Mouse (Mus musculus): Measurements from ENCODE around the gene Zfp385b. TPM values are rescaled to one million over a fixed set of nuclear protein-coding genes. Genes with fewer than 3 reads are reported as not detected.

The Zfp385b gene
- total and polyA plus RNA-seq, 2 experiments: 10.2 to 36.5 TPM

- H3K4me1 ChIP-seq (ENCODE audit: control insufficient read depth, insufficient read depth, low read length): no peaks in the 10 kb centered on the region
- TF ChIP-seq CTCF (IDR thresholded peaks at IDR 0.05; ENCODE audit: low read depth, low read length) (no peak), POLR2A (IDR thresholded peaks at IDR 0.05; ENCODE audit: extremely low read depth, insufficient read depth, low read length) (no peak)
- H3K36me3 ChIP-seq (ENCODE audit: control insufficient read depth, insufficient read depth, low read length): no peaks in the 10 kb centered on the region
- H3K79me2 ChIP-seq (ENCODE audit: control insufficient read depth, insufficient read depth, low read length): no peaks in the 10 kb centered on the region
- H3K27me3 ChIP-seq (ENCODE audit: control insufficient read depth, insufficient read depth, low read length): peaks cover 8% of the 10 kb centered on the region; the same call in 1 of the 2 replicates
- no peak overlapping the region for H3K4me3 ChIP-seq (ENCODE audit: insufficient read depth, low read depth, low read length)
- DNase-seq (ENCODE audit: extremely low read depth, low read depth, low spot score): no peak
- 5% methylated on average over 20 of the region's 20 CpGs for WGBS
- no peak overlapping the region for H3K27ac ChIP-seq (replicated peaks; ENCODE audit: insufficient read depth, low read depth, low read length)
- H3K9ac ChIP-seq (ENCODE audit: low read depth, low read length): no peak overlapping the region
These were observed 3.5 kb downstream of the Zfp385b start for GRCm38 (mm10) chr2:77815775-77816412.

GRCm38 (mm10) chr2:77814896-77815295, 4.5 kb downstream of the Zfp385b start:
- Histone ChIP-seq H3K79me2 (ENCODE audit: control insufficient read depth, insufficient read depth, low read length) (no peaks in the 10 kb centered on the region), H3K27me3 (ENCODE audit: control insufficient read depth, insufficient read depth, low read length) (peaks cover 8% of the 10 kb centered on the region; the same call in 1 of the 2 replicates), H3K4me1 (ENCODE audit: control insufficient read depth, insufficient read depth, low read length) (no peaks in the 10 kb centered on the region), H3K36me3 (ENCODE audit: control insufficient read depth, insufficient read depth, low read length) (no peaks in the 10 kb centered on the region), H3K4me3 (ENCODE audit: insufficient read depth, low read depth, low read length) (no peak overlapping the region), H3K27ac (replicated peaks; ENCODE audit: insufficient read depth, low read depth, low read length) (no peak overlapping the region), H3K9ac (ENCODE audit: low read depth, low read length) (no peak overlapping the region)
- no peak for TF ChIP-seq CTCF (IDR thresholded peaks at IDR 0.05; ENCODE audit: low read depth, low read length)
- TF ChIP-seq POLR2A (IDR thresholded peaks at IDR 0.05; ENCODE audit: extremely low read depth, insufficient read depth, low read length): no peak
- 79% methylated on average over 8 of the region's 8 CpGs for WGBS
- no peak for DNase-seq (ENCODE audit: extremely low read depth, low read depth, low spot score)

GRCm38 (mm10) chr2:77813029-77813428, 6.4 kb downstream of the Zfp385b start:
- Histone ChIP-seq H3K4me3 (ENCODE audit: insufficient read depth, low read depth, low read length) (no peak overlapping the region), H3K27me3 (ENCODE audit: control insufficient read depth, insufficient read depth, low read length) (peaks cover 8% of the 10 kb centered on the region; the same call in 1 of the 2 replicates), H3K36me3 (ENCODE audit: control insufficient read depth, insufficient read depth, low read length) (no peaks in the 10 kb centered on the region), H3K4me1 (ENCODE audit: control insufficient read depth, insufficient read depth, low read length) (no peaks in the 10 kb centered on the region), H3K9ac (ENCODE audit: low read depth, low read length) (no peak overlapping the region), H3K79me2 (ENCODE audit: control insufficient read depth, insufficient read depth, low read length) (no peaks in the 10 kb centered on the region), H3K27ac (replicated peaks; ENCODE audit: insufficient read depth, low read depth, low read length) (no peak overlapping the region)
- 56% methylated on average over 3 of the region's 3 CpGs for WGBS
- no peak for DNase-seq (ENCODE audit: extremely low read depth, low read depth, low spot score)
- TF ChIP-seq POLR2A (IDR thresholded peaks at IDR 0.05; ENCODE audit: extremely low read depth, insufficient read depth, low read length): no peak
- TF ChIP-seq CTCF (IDR thresholded peaks at IDR 0.05; ENCODE audit: low read depth, low read length): no peak

- Histone ChIP-seq H3K4me1 (ENCODE audit: control insufficient read depth, insufficient read depth, low read length) (no peaks in the 10 kb centered on the region), H3K36me3 (ENCODE audit: control insufficient read depth, insufficient read depth, low read length) (no peaks in the 10 kb centered on the region), H3K27me3 (ENCODE audit: control insufficient read depth, insufficient read depth, low read length) (no peaks in the 10 kb centered on the region; the same call in 1 of the 2 replicates), H3K27ac (replicated peaks; ENCODE audit: insufficient read depth, low read depth, low read length) (no peak overlapping the region), H3K79me2 (ENCODE audit: control insufficient read depth, insufficient read depth, low read length) (no peaks in the 10 kb centered on the region), H3K9ac (ENCODE audit: low read depth, low read length) (no peak overlapping the region), H3K4me3 (ENCODE audit: insufficient read depth, low read depth, low read length) (no peak overlapping the region)
- DNase-seq (ENCODE audit: extremely low read depth, low read depth, low spot score): no peak
- 94% methylated on average over 5 of the region's 5 CpGs for WGBS
- TF ChIP-seq CTCF (IDR thresholded peaks at IDR 0.05; ENCODE audit: low read depth, low read length): no peak
- TF ChIP-seq POLR2A (IDR thresholded peaks at IDR 0.05; ENCODE audit: extremely low read depth, insufficient read depth, low read length): no peak
These were observed 8.7 kb downstream of the Zfp385b start for GRCm38 (mm10) chr2:77810748-77811147.

- TF ChIP-seq POLR2A (IDR thresholded peaks at IDR 0.05; ENCODE audit: extremely low read depth, insufficient read depth, low read length) (no peak), CTCF (IDR thresholded peaks at IDR 0.05; ENCODE audit: low read depth, low read length) (no peak)
- WGBS: 85% methylated on average over 7 of the region's 7 CpGs
- no peak for DNase-seq (ENCODE audit: extremely low read depth, low read depth, low spot score)
These were observed 14.7 kb downstream of the Zfp385b start for GRCm38 (mm10) chr2:77804781-77805180.

GRCm38 (mm10) chr2:77802291-77802690, 17.1 kb downstream of the Zfp385b start:
- H3K4me3 ChIP-seq (ENCODE audit: insufficient read depth, low read depth, low read length): no peak overlapping the region
- no peak for DNase-seq (ENCODE audit: extremely low read depth, low read depth, low spot score)
- no peak overlapping the region for H3K9ac ChIP-seq (ENCODE audit: low read depth, low read length)
- 82% methylated on average over 3 of the region's 3 CpGs for WGBS
- H3K27ac ChIP-seq (replicated peaks; ENCODE audit: insufficient read depth, low read depth, low read length): no peak overlapping the region
- H3K79me2 ChIP-seq (ENCODE audit: control insufficient read depth, insufficient read depth, low read length): no peaks in the 10 kb centered on the region
- no peaks in the 10 kb centered on the region; the same call in 1 of the 2 replicates for H3K27me3 ChIP-seq (ENCODE audit: control insufficient read depth, insufficient read depth, low read length)
- H3K4me1 ChIP-seq (ENCODE audit: control insufficient read depth, insufficient read depth, low read length): no peaks in the 10 kb centered on the region
- no peaks in the 10 kb centered on the region for H3K36me3 ChIP-seq (ENCODE audit: control insufficient read depth, insufficient read depth, low read length)
- no peak for TF ChIP-seq POLR2A (IDR thresholded peaks at IDR 0.05; ENCODE audit: extremely low read depth, insufficient read depth, low read length)
- TF ChIP-seq CTCF (IDR thresholded peaks at IDR 0.05; ENCODE audit: low read depth, low read length): no peak

More at GRCm38 (mm10) chr2:77804781-77805180, 14.7 kb downstream of the Zfp385b start:
- no peaks in the 10 kb centered on the region for H3K4me1 ChIP-seq (ENCODE audit: control insufficient read depth, insufficient read depth, low read length)
- no peaks in the 10 kb centered on the region for H3K36me3 ChIP-seq (ENCODE audit: control insufficient read depth, insufficient read depth, low read length)
- no peaks in the 10 kb centered on the region for H3K79me2 ChIP-seq (ENCODE audit: control insufficient read depth, insufficient read depth, low read length)
- no peak overlapping the region for H3K27ac ChIP-seq (replicated peaks; ENCODE audit: insufficient read depth, low read depth, low read length)
- no peak overlapping the region for H3K4me3 ChIP-seq (ENCODE audit: insufficient read depth, low read depth, low read length)
- no peak overlapping the region for H3K9ac ChIP-seq (ENCODE audit: low read depth, low read length)
- H3K27me3 ChIP-seq (ENCODE audit: control insufficient read depth, insufficient read depth, low read length): no peaks in the 10 kb centered on the region; the same call in 1 of the 2 replicates
